Mouse (Mus musculus) MEL (cell line): ENCODE measurements around the gene Lrpap1. TPM values are rescaled to one million over a fixed set of nuclear protein-coding genes. Genes with fewer than 3 reads are reported as not detected.

Experiments used
- DNase-seq: peaks from one replicate; pipeline ENCODE4 v3.0.0; 2011; ENCODE audit warnings: low read depth, low spot score
- H3K27ac ChIP-seq: 2 replicates; pipeline ENCODE4 v1.5.1; 2012; ENCODE audit warnings: low read depth, mild to moderate bottlenecking, control low read depth, low read length, moderate library complexity; ENCODE audit not compliant: control insufficient read depth
- H3K27me3 ChIP-seq, 2 experiments: fragments of 150-350 bp in 1 of 2; sonication (generic) in 1 of 2; 2 replicates each; pipeline ENCODE4 v1.6.1; 2012; ENCODE audit warnings: low read length in 2 of 2, mild to moderate bottlenecking in 2 of 2, improper control_type of control experiment in 1 of 2, moderate library complexity in 1 of 2; ENCODE audit not compliant: insufficient read depth in 2 of 2, control insufficient read depth in 1 of 2
- H3K36me3 ChIP-seq, 2 experiments: 2 replicates each; pipeline ENCODE4 v1.6.1; 2012 to 2014; ENCODE audit warnings: low read length in 2 of 2, improper control_type of control experiment in 1 of 2, inconsistent platforms in 1 of 2, mild to moderate bottlenecking in 1 of 2; ENCODE audit not compliant: insufficient read depth in 2 of 2, control insufficient read depth in 1 of 2
- H3K4me1 ChIP-seq, 2 experiments: fragments of 150-350 bp in 1 of 2; sonication (generic) in 1 of 2; 2 replicates each; pipeline ENCODE4 v1.6.1; 2012; ENCODE audit warnings: low read length in 2 of 2, improper control_type of control experiment in 1 of 2, mild to moderate bottlenecking in 1 of 2; ENCODE audit not compliant: insufficient read depth in 2 of 2, control insufficient read depth in 1 of 2
- H3K4me3 ChIP-seq, 2 experiments: fragments of 150-350 bp in 1 of 2; sonication (generic) in 1 of 2; 2 replicates each; pipeline ENCODE4 v1.5.1; 2012; ENCODE audit warnings: low read depth in 2 of 2, low read length in 2 of 2, mild to moderate bottlenecking in 2 of 2, moderate library complexity in 2 of 2, control low read depth in 1 of 2, improper control_type of control experiment in 1 of 2; ENCODE audit not compliant: control insufficient read depth in 1 of 2, insufficient read depth in 1 of 2
- H3K79me2 ChIP-seq: 2 replicates; pipeline ENCODE4 v1.6.1; 2012; ENCODE audit warnings: mild to moderate bottlenecking, low read length, moderate library complexity; ENCODE audit not compliant: control insufficient read depth, poor library complexity, insufficient read depth
- H3K9ac ChIP-seq: 2 replicates; pipeline ENCODE4 v1.6.1; 2012; ENCODE audit warnings: low read depth, mild to moderate bottlenecking, control low read depth, low read length, moderate library complexity; ENCODE audit not compliant: control insufficient read depth, poor library complexity, severe bottlenecking
- H3K9me3 ChIP-seq: fragments of 150-350 bp; sonication (generic); replicated peaks from 2 replicates; pipeline ENCODE4 v1.6.1; 2012; ENCODE audit warnings: mild to moderate bottlenecking, low read length, improper control_type of control experiment, moderate library complexity; ENCODE audit not compliant: insufficient read depth
- CHD1 ChIP-seq: IDR thresholded peaks from 2 replicates; pipeline ENCODE4 v1.6.1; 2012; ENCODE audit warnings: low read depth, mild to moderate bottlenecking, inconsistent platforms, low read length, improper control_type of control experiment
- E2F4 ChIP-seq: IDR thresholded peaks from 2 replicates; pipeline ENCODE4 v1.6.1; 2011; ENCODE audit warnings: low read depth, low read length, improper control_type of control experiment, borderline replicate concordance
- ELF1 ChIP-seq: IDR thresholded peaks from 2 replicates; pipeline ENCODE4 v1.6.1; 2014; ENCODE audit warnings: low read depth, mild to moderate bottlenecking, inconsistent platforms, low read length, improper control_type of control experiment, moderate library complexity
- EP300 ChIP-seq, 2 experiments: IDR thresholded peaks; 2 replicates each; pipeline ENCODE4 v1.6.1; 2011; ENCODE audit warnings: improper control_type of control experiment in 2 of 2, low read length in 2 of 2, low read depth in 1 of 2, mild to moderate bottlenecking in 1 of 2
- ETS1 ChIP-seq: IDR thresholded peaks from 2 replicates; pipeline ENCODE4 v1.6.1; 2012; ENCODE audit warnings: low read depth, mild to moderate bottlenecking, inconsistent platforms, low read length, improper control_type of control experiment, moderate library complexity
- GABPA ChIP-seq: IDR thresholded peaks from 2 replicates; pipeline ENCODE4 v1.6.1; 2012; ENCODE audit warnings: low read depth, mild to moderate bottlenecking, inconsistent platforms, low read length, improper control_type of control experiment, moderate library complexity
- GATA1 ChIP-seq: IDR thresholded peaks from 2 replicates; pipeline ENCODE4 v1.6.1; 2011; ENCODE audit warnings: low read depth, low read length, improper control_type of control experiment
- MAX ChIP-seq: IDR thresholded peaks from 2 replicates; pipeline ENCODE4 v1.6.1; 2011; ENCODE audit warnings: low read length, improper control_type of control experiment
- MEF2A ChIP-seq: IDR thresholded peaks from 2 replicates; pipeline ENCODE4 v1.6.1; 2014; ENCODE audit warnings: low read depth, mild to moderate bottlenecking, inconsistent platforms, low read length, improper control_type of control experiment; ENCODE audit not compliant: poor library complexity, insufficient replicate concordance, severe bottlenecking; ENCODE audit errors: extremely low read depth
- MXI1 ChIP-seq: IDR thresholded peaks from 2 replicates; pipeline ENCODE4 v1.6.1; 2011; ENCODE audit warnings: mild to moderate bottlenecking, low read depth, low read length, improper control_type of control experiment
- MYC ChIP-seq: IDR thresholded peaks from 2 replicates; pipeline ENCODE4 v1.6.1; 2011; ENCODE audit warnings: low read depth, mild to moderate bottlenecking, low read length, improper control_type of control experiment, moderate library complexity
- POLR2AphosphoS5 ChIP-seq: IDR thresholded peaks from 2 replicates; pipeline ENCODE4 v1.6.1; 2012; ENCODE audit warnings: low read depth, borderline replicate concordance, mild to moderate bottlenecking, inconsistent platforms, low read length, moderate library complexity, mixed read lengths
- RAD21 ChIP-seq: IDR thresholded peaks from 2 replicates; pipeline ENCODE4 v1.6.1; 2011; ENCODE audit warnings: mild to moderate bottlenecking, low read depth, low read length, improper control_type of control experiment
- SIN3A ChIP-seq: IDR thresholded peaks from 2 replicates; pipeline ENCODE4 v1.6.1; 2012; ENCODE audit warnings: low read length, improper control_type of control experiment, inconsistent platforms
- SMC3 ChIP-seq: IDR thresholded peaks from 2 replicates; pipeline ENCODE4 v1.6.1; 2011; ENCODE audit warnings: low read depth, low read length, improper control_type of control experiment
- TAL1 ChIP-seq: IDR thresholded peaks from 2 replicates; pipeline ENCODE4 v1.6.1; 2012; ENCODE audit warnings: mild to moderate bottlenecking, inconsistent platforms, low read length, moderate library complexity, mixed read lengths
- TBP ChIP-seq: IDR thresholded peaks from 2 replicates; pipeline ENCODE4 v1.8.0; 2011; ENCODE audit warnings: low read depth, low read length, improper control_type of control experiment
- USF1 ChIP-seq: IDR thresholded peaks from 2 replicates; pipeline ENCODE4 v1.6.1; 2014; ENCODE audit warnings: low read depth, mild to moderate bottlenecking, inconsistent platforms, low read length, improper control_type of control experiment, moderate library complexity
- ZMIZ1 ChIP-seq: IDR thresholded peaks from 2 replicates; pipeline ENCODE4 v1.6.1; 2012; ENCODE audit warnings: low read depth, mild to moderate bottlenecking, inconsistent platforms, low read length, improper control_type of control experiment, moderate library complexity
- ZNF384 ChIP-seq: IDR thresholded peaks from 2 replicates; pipeline ENCODE4 v1.6.1; 2012; ENCODE audit warnings: low read depth, mild to moderate bottlenecking, inconsistent platforms, low read length, improper control_type of control experiment
- polyA plus RNA-seq, 2 experiments: library from polyadenylated mRNA; stranded (reverse) in 1 of 2; unstranded in 1 of 2; fragments of >175 nt in 1 of 2; fragments of >200 nt in 1 of 2; gene quantifications; 2 replicates each; pipeline versions ENCODE4 v1.2.1 to v1.2.4; 2012; ENCODE audit warnings: low replicate concordance in 2 of 2, low read depth in 1 of 2; ENCODE audit not compliant: insufficient read length in 2 of 2, insufficient read depth in 1 of 2, missing spikeins in 1 of 2
- total RNA-seq: library from RNA; depleted of rRNA; stranded (reverse); fragments of 300-350 nt; gene quantifications from 2 replicates; pipeline ENCODE4 v1.2.3, GENCODE M21; 2012

Gene Lrpap1
- total and polyA plus RNA-seq, 3 experiments, result 45.0 to 74.7 TPM; not detected in 1

- no peaks in the 10 kb centered on the region for H3K9me3 ChIP-seq
- H3K9ac ChIP-seq, result no peak overlapping the region
- no peak overlapping the region for H3K27ac ChIP-seq
- peaks cover 0 to 1% of the 10 kb centered on the region in 2 experiments; a peak in 2 of 4 replicates for H3K27me3 ChIP-seq
- TF ChIP-seq SMC3 (no peak), MEF2A (no peak), TBP (no peak)
- DNase-seq, result no peak
- no peaks in the 10 kb centered on the region for H3K36me3 ChIP-seq
- H3K4me1 ChIP-seq, result no peaks in the 10 kb centered on the region
- H3K79me2 ChIP-seq, result no peaks in the 10 kb centered on the region
- H3K4me3 ChIP-seq, result no peak overlapping the region
Measured at GRCm38 (mm10) chr5:35071855-35072254, 33.7 kb downstream of the Lrpap1 start.

GRCm38 (mm10) chr5:35070953-35071352 lies 34.6 kb downstream of the Lrpap1 start:
- Histone ChIP-seq H3K27ac (no peak overlapping the region), H3K9me3 (no peaks in the 10 kb centered on the region), H3K36me3 (no peaks in the 10 kb centered on the region), H3K4me3 (no peak overlapping the region), H3K4me1 (no peaks in the 10 kb centered on the region), H3K79me2 (no peaks in the 10 kb centered on the region), H3K27me3 (peaks cover 0 to 1% of the 10 kb centered on the region in 2 experiments; a peak in 2 of 4 replicates), H3K9ac (no peak overlapping the region)
- no peak for TF ChIP-seq EP300 (IDR thresholded peaks at IDR 0.05; ENCODE audit: low read depth in 1 of 2, low read length in 2 of 2)
- TF ChIP-seq SMC3, result no peak
- no peak for TF ChIP-seq ELF1
- no peak for TF ChIP-seq RAD21
- TF ChIP-seq GATA1, result no peak
- no peak for TF ChIP-seq CHD1
- no peak for TF ChIP-seq GABPA
- no peak for TF ChIP-seq E2F4
- TF ChIP-seq ZNF384, result no peak
- no peak for TF ChIP-seq MAX
- DNase-seq, result no peak

- no peak for DNase-seq
- no peaks in the 10 kb centered on the region for H3K4me1 ChIP-seq
- H3K27me3 ChIP-seq, result peaks cover 0 to 1% of the 10 kb centered on the region in 2 experiments; a peak in 2 of 4 replicates
- H3K4me3 ChIP-seq, result no peak overlapping the region
- H3K9me3 ChIP-seq, result no peaks in the 10 kb centered on the region
- H3K27ac ChIP-seq, result no peak overlapping the region
- TF ChIP-seq MYC (no peak), SIN3A (no peak), MAX (no peak), POLR2AphosphoS5 (no peak), ZMIZ1 (no peak), USF1 (no peak), MXI1 (no peak), TAL1 (no peak), ETS1 (no peak)
- H3K9ac ChIP-seq, result no peak overlapping the region
- H3K79me2 ChIP-seq, result no peaks in the 10 kb centered on the region
- no peaks in the 10 kb centered on the region for H3K36me3 ChIP-seq
Measured at GRCm38 (mm10) chr5:35070314-35070713, 35.3 kb downstream of the Lrpap1 start.
